In the genomic region with DNA sequence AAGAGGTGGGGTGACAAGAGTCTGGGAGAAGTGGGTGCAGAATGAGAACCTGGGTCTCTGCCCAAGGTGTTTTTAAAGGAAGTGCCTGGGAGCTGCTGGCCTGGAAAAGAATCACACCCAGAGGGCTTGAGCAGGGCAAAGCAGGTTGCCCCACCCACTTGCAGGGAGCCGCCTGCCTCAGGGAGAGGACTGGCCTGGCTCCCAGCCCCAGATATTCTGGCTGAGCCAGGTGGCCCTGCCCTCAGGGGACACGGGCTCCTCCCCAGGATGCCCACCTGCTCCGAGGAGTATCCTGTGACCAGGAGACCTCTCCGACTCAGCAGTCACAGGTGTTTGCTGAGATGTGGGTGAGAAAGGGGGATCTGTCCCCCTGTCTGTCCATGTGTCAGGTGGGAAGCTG, we compare ENCODE assay signal across 18 mouse cellular contexts. TPM values are rescaled to one million over a fixed set of nuclear protein-coding genes. Genes with fewer than 3 reads are reported as not detected.
DNase-seq lines count a peak whose midpoint lies in the region; ATAC-seq lines count a peak whose summit lies in the region.
"Had no signal": no experiment of that assay in that cellular context is flagged by ENCODE, and none has a peak within 500 bp of the region (broad histone marks: within the 10 kb centered on the region; RNA-seq: fewer than 3 reads in every experiment).

No protein-coding gene starts in this region.

- H3K36me3 ChIP-seq in midbrain, embryonic 11.5 days (ENCODE audit: control insufficient read depth, insufficient read depth, low read length), result no peaks in the 10 kb centered on the region
- peaks cover 15% of the 10 kb centered on the region; the same call in 1 of the 2 replicates for H3K36me3 ChIP-seq in midbrain, embryonic 16.5 days (ENCODE audit: control insufficient read depth, insufficient read depth, low read length)
- peaks cover 14% of the 10 kb centered on the region; the same call in 1 of the 2 replicates for H3K36me3 ChIP-seq in stomach, embryonic 14.5 days (ENCODE audit: control insufficient read depth, insufficient read depth, low read length)
- no peaks in the 10 kb centered on the region; the same call in 1 of the 2 replicates for H3K36me3 ChIP-seq in forebrain, embryonic 16.5 days (ENCODE audit: control insufficient read depth, insufficient read depth)
- H3K36me3 ChIP-seq: forebrain, embryonic 12.5 days; limb, embryonic 10.5 days; liver, embryonic 12.5 days had no signal

- H3K4me1 ChIP-seq in midbrain, embryonic 11.5 days (ENCODE audit: control insufficient read depth, insufficient read depth, low read length), result no peaks in the 10 kb centered on the region
- H3K4me1 ChIP-seq in midbrain, embryonic 16.5 days (ENCODE audit: control insufficient read depth, insufficient read depth, low read length), result no peaks in the 10 kb centered on the region
- H3K4me1 ChIP-seq in stomach, embryonic 14.5 days (ENCODE audit: control insufficient read depth, insufficient read depth, low read length), result no peaks in the 10 kb centered on the region
- H3K4me1 ChIP-seq in forebrain, embryonic 16.5 days (replicated peaks; ENCODE audit: control insufficient read depth, insufficient read depth, low read length), result no peaks in the 10 kb centered on the region
- H3K4me1 ChIP-seq: forebrain, embryonic 12.5 days; midbrain, embryonic 13.5 days had no signal

- 66% methylated on average over 4 of the region's 4 CpGs for WGBS in midbrain, embryonic 11.5 days
- 84% methylated on average over 4 of the region's 4 CpGs for WGBS in midbrain, embryonic 16.5 days
- WGBS in stomach, embryonic 14.5 days, result 61% methylated on average over 4 of the region's 4 CpGs
- 63% methylated on average over 4 of the region's 4 CpGs for WGBS in forebrain, embryonic 16.5 days

- no peak for ATAC-seq in midbrain, embryonic 11.5 days (ENCODE audit: low FRiP score)
- ATAC-seq in midbrain, embryonic 16.5 days, result no peak
- ATAC-seq in stomach, embryonic 14.5 days (ENCODE audit: insufficient number of reproducible peaks, insufficient read depth, low FRiP score, low read depth), result peak; percentile 29; the same call in 1 of the 2 replicates
- ATAC-seq in forebrain, embryonic 16.5 days, result no peak
- ATAC-seq: hindbrain, postnatal 0 days; liver, embryonic 12.5 days; midbrain, embryonic 13.5 days had no signal

- H3K9me3 ChIP-seq in midbrain, embryonic 11.5 days (ENCODE audit: control insufficient read depth, low read length), result no peaks in the 10 kb centered on the region
- H3K9me3 ChIP-seq in midbrain, embryonic 16.5 days (replicated peaks; ENCODE audit: control insufficient read depth, low read length, poor library complexity, severe bottlenecking), result no peaks in the 10 kb centered on the region
- H3K9me3 ChIP-seq in stomach, embryonic 14.5 days (ENCODE audit: control insufficient read depth, low read depth, low read length), result no peaks in the 10 kb centered on the region
- no peaks in the 10 kb centered on the region for H3K9me3 ChIP-seq in forebrain, embryonic 16.5 days (ENCODE audit: control insufficient read depth, low read length)
- H3K9me3 ChIP-seq: embryonic facial prominence, embryonic 15.5 days; forebrain, embryonic 12.5 days; limb, embryonic 10.5 days; liver, embryonic 12.5 days; midbrain, embryonic 13.5 days had no signal

- no peak overlapping the region for H3K4me2 ChIP-seq in midbrain, embryonic 11.5 days
- H3K4me2 ChIP-seq in midbrain, embryonic 16.5 days (ENCODE audit: low read length), result no peak overlapping the region
- H3K4me2 ChIP-seq in stomach, embryonic 14.5 days (replicated peaks; ENCODE audit: low read depth, low read length), result no peak overlapping the region
- H3K4me2 ChIP-seq in forebrain, embryonic 16.5 days (ENCODE audit: low read length), result no peak overlapping the region
- H3K4me2 ChIP-seq: embryonic facial prominence, embryonic 15.5 days; forebrain, embryonic 12.5 days; liver, embryonic 12.5 days; midbrain, embryonic 13.5 days had no signal

- H3K27me3 ChIP-seq in midbrain, embryonic 11.5 days (ENCODE audit: control insufficient read depth, insufficient read depth, low read length), result no peaks in the 10 kb centered on the region
- H3K27me3 ChIP-seq in midbrain, embryonic 16.5 days (ENCODE audit: control insufficient read depth, insufficient read depth, low read depth, low read length), result no peaks in the 10 kb centered on the region
- H3K27me3 ChIP-seq in stomach, embryonic 14.5 days (ENCODE audit: control insufficient read depth, insufficient read depth, low read length), result no peaks in the 10 kb centered on the region
- H3K27me3 ChIP-seq in forebrain, embryonic 16.5 days (replicated peaks; ENCODE audit: control insufficient read depth, insufficient read depth, low read length), result no peaks in the 10 kb centered on the region
- H3K27me3 ChIP-seq: embryonic facial prominence, embryonic 15.5 days; forebrain, embryonic 12.5 days; midbrain, embryonic 13.5 days had no signal

- H3K4me3 ChIP-seq in midbrain, embryonic 11.5 days (ENCODE audit: low read depth, low read length), result no peak overlapping the region
- no peak overlapping the region for H3K4me3 ChIP-seq in midbrain, embryonic 16.5 days (ENCODE audit: low read depth, low read length)
- H3K4me3 ChIP-seq in stomach, embryonic 14.5 days (ENCODE audit: low read depth, low read length), result no peak overlapping the region
- H3K4me3 ChIP-seq in forebrain, embryonic 16.5 days (replicated peaks; ENCODE audit: low read length), result no peak overlapping the region
- H3K4me3 ChIP-seq: embryonic facial prominence, embryonic 15.5 days; forebrain, embryonic 12.5 days; limb, embryonic 10.5 days; liver, embryonic 12.5 days; midbrain, embryonic 13.5 days had no signal

- no peak overlapping the region for H3K9ac ChIP-seq in midbrain, embryonic 11.5 days (ENCODE audit: low read length)
- H3K9ac ChIP-seq in midbrain, embryonic 16.5 days (ENCODE audit: low read depth, low read length), result no peak overlapping the region
- H3K9ac ChIP-seq in stomach, embryonic 14.5 days (replicated peaks; ENCODE audit: low read depth, low read length), result no peak overlapping the region
- no peak overlapping the region for H3K9ac ChIP-seq in forebrain, embryonic 16.5 days (replicated peaks; ENCODE audit: low read depth, low read length)
- H3K9ac ChIP-seq: embryonic facial prominence, embryonic 15.5 days; forebrain, embryonic 12.5 days; liver, embryonic 12.5 days; midbrain, embryonic 13.5 days had no signal

- DNase-seq in cerebellum, adult 11-12 months, result peak; percentile 57
- no peak for DNase-seq in cerebellum, postnatal 14 days
- DNase-seq in midbrain, embryonic 11.5 days (ENCODE audit: low spot score, missing footprints), result peak; percentile 61
- peak; percentile 51 for DNase-seq in kidney, adult 9 months
- DNase-seq in layer of hippocampus, postnatal 14 days (ENCODE audit: low spot score in 2 of 2), result no peak
- DNase-seq: B cell, adult 2 months; heart, postnatal 10 days; layer of hippocampus, postnatal 36 days had no signal

- H3K27ac ChIP-seq in midbrain, embryonic 11.5 days (ENCODE audit: low read depth, low read length), result no peak overlapping the region
- H3K27ac ChIP-seq in midbrain, embryonic 16.5 days (ENCODE audit: low read length), result no peak overlapping the region
- H3K27ac ChIP-seq in stomach, embryonic 14.5 days (ENCODE audit: low read length), result no peak overlapping the region
- no peak overlapping the region for H3K27ac ChIP-seq in forebrain, embryonic 16.5 days (ENCODE audit: low read length)
- H3K27ac ChIP-seq: embryonic facial prominence, embryonic 15.5 days; forebrain, embryonic 12.5 days; hindbrain, postnatal 0 days; limb, embryonic 10.5 days; liver, embryonic 12.5 days; macrophage; midbrain, embryonic 13.5 days had no signal

RNA-seq across cellular contexts. Expression of gene Jdp2, which starts 32.4 kb away (rescaled TPM):
- 0.11 and 0.29 TPM in 2 replicates for polyA plus RNA-seq in midbrain, embryonic 11.5 days (2014; fragmentation: Nextera tagmentation; extraction: Ambion mirVana)
- 0.36 and 0.57 TPM in 2 replicates for polyA plus RNA-seq in midbrain, embryonic 16.5 days (2015; fragmentation: Nextera tagmentation; extraction: Ambion mirVana)
- polyA plus RNA-seq in stomach, embryonic 14.5 days (2014; fragmentation: Nextera tagmentation; extraction: Ambion mirVana), result 0.98 and 1.4 TPM in 2 replicates
- 0.56 and 0.66 TPM in 2 replicates for polyA plus RNA-seq in forebrain, embryonic 16.5 days (2015; fragmentation: Nextera tagmentation; extraction: Ambion mirVana)
- total RNA-seq in layer of hippocampus, postnatal 14 days (2021), result 10 to 100 TPM; 29.4 to 34.1 TPM
- polyA plus RNA-seq: limb, embryonic 10.5 days had no signal

RNA-seq across cellular contexts. Expression of gene Batf, which starts 55.3 kb away (rescaled TPM):
- polyA plus RNA-seq in midbrain, embryonic 11.5 days (2014; fragmentation: Nextera tagmentation; extraction: Ambion mirVana), result 1.7 and 2.3 TPM in 2 replicates
- 0.59 and 1.3 TPM in 2 replicates for polyA plus RNA-seq in midbrain, embryonic 16.5 days (2015; fragmentation: Nextera tagmentation; extraction: Ambion mirVana)
- polyA plus RNA-seq in stomach, embryonic 14.5 days (2014; fragmentation: Nextera tagmentation; extraction: Ambion mirVana), result 2.6 and 4.3 TPM in 2 replicates
- 0.75 and 1.2 TPM in 2 replicates for polyA plus RNA-seq in forebrain, embryonic 16.5 days (2015; fragmentation: Nextera tagmentation; extraction: Ambion mirVana)
- under 1 TPM; 0.46 to 0.55 TPM for total RNA-seq in layer of hippocampus, postnatal 14 days (2021)
- total RNA-seq: hindbrain, postnatal 0 days had no signal

Comparison
In these comparisons a context has a peak if more than half of its experiments do, and no peak if none do; other contexts are left out.
1. DNase-seq: peak in cerebellum, adult 11-12 months (single experiment), midbrain, embryonic 11.5 days (single experiment) and kidney, adult 9 months (single experiment); none in cerebellum, postnatal 14 days (0 of 2) and layer of hippocampus, postnatal 14 days (0 of 2).